Mouse (Mus musculus) Muller cell, postnatal 12 days (primary cell): ENCODE results near the gene Hlcs.

Experiments
- DNase-seq: peaks from one replicate; pipeline ENCODE4 v3.0.0-alpha.2; 2015; ENCODE audit errors: inconsistent ontology term

The Hlcs gene

DNA sequence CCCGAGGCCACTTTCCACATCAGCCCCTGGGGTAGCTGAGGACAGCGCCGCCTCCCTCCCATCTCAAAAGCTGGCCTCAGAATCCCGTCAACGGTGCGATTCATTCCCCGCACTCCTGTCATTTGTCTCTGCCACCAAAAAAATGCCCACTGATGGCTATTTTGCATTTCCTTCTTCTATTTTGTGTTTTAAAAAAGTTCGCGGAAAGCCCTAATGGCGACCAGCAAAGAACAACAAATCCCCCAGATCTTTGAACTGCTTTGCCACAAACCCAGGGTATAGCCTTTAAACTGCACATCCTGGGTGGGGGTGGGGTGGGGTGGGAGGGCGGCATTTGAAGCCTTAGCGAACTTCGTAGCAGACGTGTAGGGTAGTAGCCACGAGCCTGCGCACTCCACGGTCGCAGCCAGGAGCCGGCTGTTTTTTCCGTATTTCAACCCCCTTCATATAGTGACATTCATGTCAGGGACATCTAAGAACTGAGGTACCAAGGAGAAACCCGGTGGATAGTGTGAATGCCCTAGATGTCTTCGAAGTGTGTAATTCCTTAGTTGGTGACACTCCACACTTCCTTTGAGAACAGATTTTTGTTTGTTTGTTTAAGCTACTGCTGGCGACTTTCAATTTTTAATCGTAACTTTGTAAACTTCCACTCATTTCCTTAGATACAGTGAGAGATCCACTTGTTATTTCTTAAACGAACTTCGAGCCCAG is 218.1 kb downstream of the Hlcs start:
- DNase-seq, result no peak

DNA sequence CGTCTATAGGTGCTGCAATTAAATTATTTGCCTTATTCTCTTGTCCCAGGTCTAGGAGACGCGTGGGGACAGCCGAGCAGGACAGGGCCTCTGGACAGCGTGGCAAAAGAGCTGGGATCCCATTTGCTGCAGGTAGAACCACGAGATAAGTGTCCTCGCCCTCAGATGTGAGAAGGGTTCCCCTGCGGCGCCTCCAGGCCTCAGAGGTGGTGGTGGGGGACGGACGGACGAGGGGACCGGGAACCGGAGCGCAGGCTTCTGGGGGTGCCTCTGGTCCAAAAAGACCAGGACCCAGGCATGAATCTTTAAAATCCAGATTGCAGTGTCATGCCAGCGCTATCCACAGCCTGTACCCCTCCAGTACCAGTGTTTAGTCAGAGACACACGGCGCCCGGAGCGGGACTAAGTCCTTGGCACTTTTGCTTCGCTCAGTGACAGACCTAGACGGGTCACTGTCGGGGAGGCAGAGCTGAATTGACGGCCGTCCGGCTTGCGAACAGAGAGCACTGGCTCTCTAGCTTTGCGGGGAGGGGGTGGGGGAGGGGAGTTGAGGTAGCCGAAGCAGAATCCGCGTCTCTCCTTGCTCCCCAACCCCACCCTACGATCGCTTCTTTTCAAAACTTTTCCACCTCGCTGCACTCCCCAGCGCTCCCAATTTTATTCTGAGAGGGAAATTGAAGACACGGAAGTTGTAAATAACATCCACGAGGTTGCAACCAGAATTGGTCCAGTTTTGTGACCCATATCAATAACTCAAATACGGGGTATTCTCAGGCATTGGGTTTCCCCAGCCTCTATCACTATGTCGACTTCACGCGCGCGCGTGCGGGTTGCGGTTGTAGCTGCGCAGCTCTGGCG is 218.9 kb downstream of the Hlcs start:
- no peak for DNase-seq

- no peak for DNase-seq
Observed at GRCm38 (mm10) chr16:94093151-94093863, 220.1 kb downstream of the Hlcs start.

GRCm38 (mm10) chr16:94092511-94093150 is 220.7 kb downstream of the Hlcs start:
- DNase-seq, result no peak

- no peak for DNase-seq
Observed at GRCm38 (mm10) chr16:94088819-94089692, 224.3 kb downstream of the Hlcs start.

DNA sequence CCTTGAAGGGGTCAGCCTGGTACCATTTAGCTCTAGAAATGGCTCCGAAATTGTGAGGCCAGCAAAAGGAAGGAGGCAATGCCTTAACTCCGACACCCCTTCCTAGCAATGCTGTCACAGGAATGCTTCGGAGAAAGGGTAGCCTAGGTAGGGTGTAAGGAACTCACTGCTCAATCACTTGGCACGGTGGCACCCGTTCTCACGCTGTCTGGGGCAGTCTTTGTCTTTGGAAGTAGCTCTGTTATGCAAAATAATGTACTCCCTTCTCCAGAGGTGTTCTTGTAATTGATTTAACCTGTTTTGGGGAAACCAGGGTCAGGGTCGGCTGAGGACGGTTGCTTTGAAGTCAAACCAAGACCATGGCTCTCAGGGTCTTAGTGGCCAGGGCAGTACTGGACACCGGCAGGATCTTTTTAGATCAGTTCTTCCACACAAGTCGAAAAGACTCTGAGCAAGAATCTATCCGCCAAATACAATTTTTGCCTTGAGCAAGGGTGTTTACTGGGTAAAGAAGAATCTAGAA is 225.1 kb downstream of the Hlcs start:
- no peak for DNase-seq

- no peak for DNase-seq
Observed at GRCm38 (mm10) chr16:94087570-94088225, 225.7 kb downstream of the Hlcs start.

GRCm38 (mm10) chr16:94086701-94087569 is 226.4 kb downstream of the Hlcs start:
- no peak for DNase-seq

GRCm38 (mm10) chr16:94085603-94086285 is 227.6 kb downstream of the Hlcs start:
- no peak for DNase-seq

- DNase-seq, result no peak
Observed at GRCm38 (mm10) chr16:94084711-94085602, 228.4 kb downstream of the Hlcs start, which contains the start of gene Sim2. Gene Sim2, plus strand, starts transcription at chr16:94084931.

DNA sequence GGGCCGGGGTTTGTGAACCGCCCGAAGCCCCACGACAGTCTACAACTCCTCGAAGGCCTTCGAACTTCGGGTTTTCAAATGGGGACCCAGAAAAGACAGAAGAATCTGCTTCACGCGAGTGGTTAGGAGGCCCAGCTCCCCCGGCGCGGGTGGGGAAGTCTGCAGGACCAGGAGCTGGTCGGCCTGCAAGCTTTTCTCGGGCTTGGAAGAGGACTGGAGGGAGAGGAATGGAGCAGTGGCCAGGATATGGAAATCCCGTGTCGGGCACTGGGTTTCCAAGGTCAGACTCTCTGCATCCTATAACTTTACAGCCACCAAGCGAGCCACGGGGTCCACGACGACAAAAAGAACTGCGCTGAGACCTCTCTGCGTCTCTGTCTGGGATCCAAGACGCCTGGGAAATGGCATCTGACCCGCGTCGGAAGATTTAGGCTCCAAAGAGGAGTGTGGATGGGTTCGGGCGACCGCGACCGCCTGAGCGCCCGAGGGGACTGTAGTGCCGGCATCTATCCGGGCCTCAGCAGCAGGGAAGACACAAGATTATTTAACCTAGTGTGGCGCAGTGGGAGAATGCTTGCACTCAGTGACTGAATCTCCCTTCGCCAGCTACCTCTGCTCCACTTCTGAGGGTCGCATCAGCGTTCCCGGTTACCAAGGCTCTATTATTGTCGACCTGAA is 229.4 kb downstream of the Hlcs start:
- DNase-seq, result no peak

- DNase-seq, result no peak
Observed at GRCm38 (mm10) chr16:94082960-94083847, 230.2 kb downstream of the Hlcs start.

- no peak for DNase-seq
Observed at GRCm38 (mm10) chr16:94081996-94082708, 231.2 kb downstream of the Hlcs start.

- DNase-seq, result no peak
Observed at GRCm38 (mm10) chr16:94081596-94081995, 231.8 kb downstream of the Hlcs start.
